Mouse (Mus musculus): Measurements from ENCODE around the gene Fgf16.

Gene Fgf16

GRCm38 (mm10) chrX:105764162-105765004, at the start of gene Fgf16:
TSS of gene Fgf16 (plus strand) at chrX:105764279.
- DNase-seq: no peak

DNA sequence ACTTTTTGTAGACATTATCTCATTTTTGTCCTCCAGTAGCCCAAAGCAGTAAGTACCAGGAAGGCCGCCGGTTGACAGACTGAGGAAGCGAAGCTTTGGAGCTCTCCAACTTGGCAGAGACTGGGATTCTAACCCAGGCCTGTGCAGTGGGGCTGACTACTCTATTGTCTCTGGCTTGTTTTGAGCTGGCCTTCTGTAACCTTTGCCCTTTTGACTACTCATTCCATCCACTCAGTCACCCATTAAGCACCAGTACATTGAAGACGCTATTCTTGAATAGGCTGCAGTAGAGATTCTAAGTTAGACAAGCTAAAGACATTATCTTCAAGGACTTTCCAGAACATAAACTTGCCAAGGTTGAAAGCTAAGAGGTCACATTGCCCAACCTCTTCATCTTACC, 49.3 kb upstream of the Fgf16 start:
- peak; percentile 9 for DNase-seq

- no peak for DNase-seq
Observed at GRCm38 (mm10) chrX:105715789-105716321, 48.2 kb upstream of the Fgf16 start.

- DNase-seq: no peak
Observed at GRCm38 (mm10) chrX:105718388-105718787, 45.7 kb upstream of the Fgf16 start.

- no peak for DNase-seq
Observed at GRCm38 (mm10) chrX:105718943-105719342, 45.1 kb upstream of the Fgf16 start.

- DNase-seq: no peak
Observed at GRCm38 (mm10) chrX:105724174-105724573, 39.9 kb upstream of the Fgf16 start.

GRCm38 (mm10) chrX:105762847-105763527, 1.1 kb upstream of the Fgf16 start:
- no peak for DNase-seq

DNA sequence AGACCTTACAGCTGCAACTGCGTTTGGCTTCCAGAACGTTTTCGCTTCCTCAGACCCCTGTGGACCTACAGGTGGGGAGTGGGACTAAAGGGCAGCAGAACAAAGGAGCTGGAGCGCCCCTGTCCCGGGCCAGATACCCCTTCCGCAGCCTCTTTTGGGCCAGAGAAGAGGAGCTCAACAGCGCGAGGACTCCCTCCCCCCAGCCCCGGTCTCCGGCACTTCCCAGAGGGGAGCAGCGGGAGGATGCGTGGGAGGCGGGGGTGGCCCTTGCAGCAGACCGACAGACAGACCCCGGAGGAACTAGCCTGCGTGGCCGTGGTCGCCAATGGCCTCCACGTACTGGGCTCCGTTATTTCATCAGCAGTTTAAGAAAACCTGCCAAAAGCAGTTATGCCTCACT, 467 bp upstream of the Fgf16 start:
- no peak for DNase-seq

- no peak for DNase-seq
Observed at GRCm38 (mm10) chrX:105765005-105765706, 1.1 kb downstream of the Fgf16 start.

DNA sequence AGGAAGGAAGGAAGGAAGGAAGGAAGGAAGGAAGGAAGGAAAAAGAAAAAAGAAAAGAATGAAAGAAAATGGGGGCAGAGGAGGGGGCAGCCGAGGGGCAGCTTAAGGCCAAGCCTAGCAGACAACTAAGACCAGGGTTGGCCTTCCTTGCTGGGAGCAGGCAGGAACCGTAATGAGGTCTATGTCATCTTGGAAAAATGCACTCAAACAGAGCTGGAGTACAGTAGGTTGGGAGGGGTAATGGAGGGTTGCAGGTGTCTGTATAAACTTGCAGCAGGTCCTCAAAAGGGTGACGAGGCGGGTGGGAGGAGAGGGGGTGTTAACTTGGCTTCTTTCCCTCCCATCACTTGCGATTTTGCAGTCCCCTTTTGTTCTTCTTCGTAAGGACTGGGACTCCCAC, 1.9 kb downstream of the Fgf16 start:
- no peak for DNase-seq

DNA sequence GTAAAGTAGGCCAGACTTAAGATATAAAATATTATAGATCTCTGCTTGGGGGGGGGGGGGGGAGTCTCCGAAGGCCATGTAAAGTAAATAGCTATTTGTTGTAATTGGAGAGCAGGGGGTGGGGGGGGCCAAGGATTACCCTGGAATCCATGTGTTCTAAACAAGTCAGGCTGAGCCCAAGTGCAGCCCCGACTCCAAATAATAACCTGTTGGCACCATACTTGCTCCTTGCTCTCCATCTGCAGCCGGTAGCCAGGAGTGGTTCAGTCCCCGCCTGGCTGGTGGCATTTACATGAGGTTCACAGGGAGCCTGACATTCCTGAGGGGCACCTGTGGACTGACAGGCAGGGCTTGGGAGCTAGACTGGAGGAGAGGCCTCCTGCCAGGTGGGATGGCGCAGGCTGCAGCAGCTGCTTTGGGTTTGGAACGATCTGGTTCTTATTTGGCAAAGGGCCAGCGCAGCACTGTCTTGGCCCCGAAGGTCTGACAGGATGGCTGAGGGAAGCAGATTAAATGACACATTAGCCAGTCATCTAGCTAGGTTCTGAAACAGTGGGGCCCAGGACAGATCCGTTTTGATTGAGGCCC, 3.2 kb downstream of the Fgf16 start:
- DNase-seq: no peak

DNA sequence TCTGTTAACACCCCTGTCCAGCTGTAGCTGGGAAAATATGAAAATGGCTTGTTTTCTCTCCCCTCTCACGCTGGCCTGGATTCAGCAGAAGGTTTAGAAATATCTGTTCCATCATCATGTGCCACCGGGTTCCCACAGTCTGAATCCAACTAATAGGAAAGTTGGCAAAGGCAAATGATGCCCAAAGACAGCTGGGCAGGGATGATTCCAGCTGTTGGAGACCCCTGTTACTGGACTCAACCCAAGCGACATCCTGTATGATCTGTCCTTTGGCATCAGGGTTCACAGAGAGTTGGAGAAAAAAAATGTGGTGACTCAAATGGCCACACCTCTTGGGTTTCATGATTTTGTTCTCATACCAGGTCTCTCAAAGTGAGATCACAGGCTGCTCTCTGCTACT, 3.9 kb downstream of the Fgf16 start:
- DNase-seq: no peak

GRCm38 (mm10) chrX:105773281-105773680, 9.2 kb downstream of the Fgf16 start:
- no peak for DNase-seq

DNA sequence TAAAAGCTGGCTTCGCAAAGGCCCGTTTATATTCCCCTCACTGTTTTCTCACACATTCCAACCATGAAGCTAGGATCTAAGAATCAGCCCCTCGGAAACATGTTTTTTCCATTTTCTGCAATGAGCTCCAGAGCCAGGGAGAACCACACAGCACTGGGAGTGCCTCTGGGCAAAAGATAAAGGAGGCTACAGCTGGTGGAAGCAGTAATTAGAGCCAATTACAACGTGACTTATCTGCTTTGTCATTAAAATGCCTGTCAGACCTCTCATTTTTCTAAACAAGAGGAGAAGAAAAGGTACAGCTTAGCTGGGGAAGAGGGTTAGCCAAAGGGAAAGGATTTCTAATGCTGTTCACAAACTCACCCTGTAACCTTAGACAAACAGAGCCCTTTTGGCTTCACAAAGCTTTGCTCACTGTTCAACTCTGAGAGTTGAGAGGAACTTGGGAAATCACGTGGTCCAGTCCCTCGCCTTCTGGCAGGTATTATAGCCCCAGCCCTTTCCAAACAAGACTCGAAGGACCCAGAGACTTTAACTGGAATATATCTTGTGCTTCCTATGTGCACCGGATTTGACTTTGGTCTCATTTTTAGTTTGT, 30.8 kb downstream of the Fgf16 start:
- no peak for DNase-seq

DNA sequence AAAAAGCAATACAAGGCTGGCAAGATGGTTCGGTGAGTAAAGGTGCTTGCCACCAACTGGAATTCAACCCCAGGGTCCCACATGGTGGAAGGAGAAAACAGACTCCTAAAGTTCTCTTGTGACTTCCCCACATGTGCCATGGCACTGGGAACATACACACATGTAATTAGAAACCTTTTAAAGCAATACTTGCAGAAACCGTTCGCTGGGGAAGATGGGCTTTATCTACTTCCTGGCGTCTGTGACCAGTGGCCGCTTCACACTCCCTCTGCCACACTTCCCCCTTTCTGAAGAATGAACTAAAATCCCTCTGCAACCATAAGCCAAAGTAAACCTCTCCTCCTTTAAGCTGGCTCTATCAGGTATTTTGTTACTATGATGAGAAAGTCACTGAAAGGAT, 60.4 kb downstream of the Fgf16 start:
- no peak for DNase-seq
